Mouse (Mus musculus) thymus, adult 2 months (tissue): ENCODE results near the gene Ankra2. TPM values are rescaled to one million over a fixed set of nuclear protein-coding genes. Genes with fewer than 3 reads are reported as not detected.

Source experiments
- DNase-seq: peaks from one replicate; pipeline ENCODE4 v3.0.0; 2021
- H3K27ac ChIP-seq: fragments of 200-500 bp; 2 replicates; pipeline ENCODE4 v1.5.1; 2012; ENCODE audit warnings: low read length, control low read depth; ENCODE audit not compliant: control insufficient read depth, insufficient read depth
- H3K27me3 ChIP-seq: fragments of 200-500 bp; 2 replicates; pipeline ENCODE4 v1.6.1; 2012; ENCODE audit warnings: mild to moderate bottlenecking, low read length, moderate library complexity, mixed read lengths; ENCODE audit not compliant: control insufficient read depth, insufficient read depth
- H3K36me3 ChIP-seq: fragments of 200-500 bp; 2 replicates; pipeline ENCODE4 v1.6.1; 2012; ENCODE audit warnings: mild to moderate bottlenecking, low read length, moderate library complexity; ENCODE audit not compliant: control insufficient read depth, insufficient read depth
- H3K4me1 ChIP-seq: fragments of 200-500 bp; replicated peaks from 2 replicates; pipeline ENCODE4 v1.6.1; 2012; ENCODE audit warnings: low read length; ENCODE audit not compliant: control insufficient read depth, insufficient read depth
- H3K4me3 ChIP-seq: fragments of 200-500 bp; 2 replicates; pipeline ENCODE4 v1.5.1; 2012; ENCODE audit warnings: mild to moderate bottlenecking, low read length, control low read depth, moderate library complexity; ENCODE audit not compliant: control insufficient read depth, insufficient read depth
- CTCF ChIP-seq: fragments of 200-500 bp; IDR thresholded peaks from 2 replicates; pipeline ENCODE4 v1.5.1; 2012; ENCODE audit warnings: mild to moderate bottlenecking, control low read depth, low read length, moderate library complexity, borderline replicate concordance; ENCODE audit not compliant: control insufficient read depth, poor library complexity, insufficient read depth; ENCODE audit errors: extremely low read depth
- POLR2A ChIP-seq: fragments of 200-500 bp; IDR thresholded peaks from 2 replicates; pipeline ENCODE4 v1.6.1; 2012; ENCODE audit warnings: mild to moderate bottlenecking, low read length, control low read depth, moderate library complexity; ENCODE audit not compliant: control insufficient read depth, poor library complexity, insufficient read depth; ENCODE audit errors: extremely low read depth
- WGBS: fragments of 180-500 bp; shearing (Covaris S2); methylation state at CpG from one replicate; pipeline ENCODE4 v1.1.7; 2018; 5-methylcytosine and 5-hydroxymethylcytosine counted together
- polyA plus RNA-seq: library from polyadenylated mRNA; depleted of rRNA; stranded (reverse); fragments of >200 nt; gene quantifications from 2 replicates; pipeline ENCODE4 v1.2.3, GENCODE M21; 2012

Gene Ankra2
- polyA plus RNA-seq, 1 experiment = 18.9 TPM

DNA sequence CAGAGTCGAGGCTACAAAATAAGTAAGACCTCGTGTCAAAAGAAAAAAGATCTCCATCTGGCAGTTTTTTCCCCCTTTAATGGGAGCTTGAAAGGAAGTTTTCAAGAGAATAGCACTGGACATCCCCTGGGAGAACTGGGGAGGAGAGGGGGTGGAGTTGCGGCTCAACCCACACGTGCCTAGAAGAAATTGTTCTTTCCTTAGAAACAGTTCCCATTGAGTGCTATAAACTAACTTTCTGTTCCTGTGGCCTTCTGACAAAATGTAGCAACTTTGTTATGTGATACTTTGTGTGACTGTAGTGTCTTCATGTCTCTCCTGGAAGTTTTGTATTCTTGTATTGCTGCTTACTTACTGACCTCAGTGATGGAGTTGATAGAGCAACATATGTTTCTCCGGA, 1.2 kb downstream of the Ankra2 start:
- H3K27me3 ChIP-seq = no peaks in the 10 kb centered on the region
- DNase-seq = no peak
- peaks cover 8% of the 10 kb centered on the region; the same call in 1 of the 2 replicates for H3K36me3 ChIP-seq
- 53% methylated on average over 5 of the region's 5 CpGs for WGBS
- TF ChIP-seq POLR2A (no peak), CTCF (no peak)
- peaks cover 7% of the 10 kb centered on the region; the same call in 1 of the 2 replicates for H3K4me1 ChIP-seq
- no peak overlapping the region for H3K27ac ChIP-seq
- no peak overlapping the region for H3K4me3 ChIP-seq

DNA sequence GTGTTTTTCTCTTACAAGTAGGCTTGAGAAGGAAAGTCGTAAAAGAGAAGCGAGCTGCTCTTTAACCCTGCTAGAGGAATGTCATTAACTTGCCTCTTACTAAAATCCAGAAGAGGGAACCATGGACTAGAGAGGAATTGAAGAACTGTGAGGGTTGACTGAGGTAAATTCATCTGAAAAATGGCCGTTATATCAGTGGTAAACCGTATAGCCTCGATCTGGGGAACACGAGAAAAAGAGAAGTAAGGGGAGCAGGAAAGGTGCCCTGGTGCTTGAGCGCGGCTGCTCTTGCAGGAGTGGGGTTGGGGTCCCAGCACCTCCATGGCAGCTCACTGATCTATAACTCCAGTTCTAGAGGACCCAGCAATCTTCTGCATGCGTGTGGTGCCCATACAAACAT, 11.1 kb downstream of the Ankra2 start:
- H3K27me3 ChIP-seq = no peaks in the 10 kb centered on the region
- no peak overlapping the region for H3K27ac ChIP-seq
- no peak overlapping the region for H3K4me3 ChIP-seq
- 87% methylated on average over 9 of the region's 9 CpGs for WGBS
- H3K4me1 ChIP-seq = no peaks in the 10 kb centered on the region
- TF ChIP-seq POLR2A = no peak
- TF ChIP-seq CTCF = no peak
- DNase-seq = no peak
- peaks cover 31% of the 10 kb centered on the region for H3K36me3 ChIP-seq

DNA sequence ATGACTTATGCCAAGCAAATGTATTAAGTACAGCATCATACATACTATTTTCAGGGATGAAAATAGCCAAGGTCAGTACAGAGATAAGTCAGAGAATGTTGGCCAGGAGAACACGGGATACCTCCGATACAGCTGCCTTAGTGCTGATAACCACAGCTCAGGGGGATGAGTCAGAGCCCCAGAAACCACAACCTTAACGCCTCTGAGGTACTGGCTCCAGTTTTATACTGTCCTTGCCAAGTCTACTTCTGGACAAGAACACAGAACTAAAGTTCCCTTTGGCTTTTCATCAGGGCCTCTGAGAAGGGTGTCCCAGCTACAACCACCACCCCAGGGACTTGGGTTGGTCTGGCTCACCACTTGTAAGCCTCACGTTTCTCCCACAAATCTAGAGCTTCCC, 12.8 kb downstream of the Ankra2 start:
- WGBS = 52% methylated on average over 4 of the region's 4 CpGs
- peaks cover 26% of the 10 kb centered on the region for H3K36me3 ChIP-seq
- H3K27me3 ChIP-seq = no peaks in the 10 kb centered on the region
- H3K4me3 ChIP-seq = no peak overlapping the region
- no peaks in the 10 kb centered on the region for H3K4me1 ChIP-seq
- no peak for DNase-seq
- H3K27ac ChIP-seq = no peak overlapping the region
- TF ChIP-seq CTCF (no peak), POLR2A (no peak)

DNA sequence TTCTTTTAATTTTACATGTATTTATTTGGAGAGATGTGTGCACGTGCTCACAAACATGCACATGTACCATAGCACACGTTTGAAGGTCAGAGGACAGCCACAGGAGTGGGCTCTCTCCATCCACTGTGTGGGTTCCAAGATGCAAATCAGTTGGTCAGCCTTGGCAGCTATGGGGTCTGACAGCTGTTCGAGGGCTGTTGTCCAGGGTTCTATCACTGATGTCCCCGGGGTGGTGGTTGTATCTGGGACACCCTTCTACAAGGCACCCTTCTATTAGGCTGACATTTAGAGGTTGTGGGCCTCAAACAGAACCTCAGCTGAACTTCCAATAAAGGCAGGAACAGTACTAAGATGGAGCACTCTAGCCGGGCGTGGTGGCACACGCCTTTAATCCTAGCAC, 13.4 kb downstream of the Ankra2 start:
- Histone ChIP-seq H3K27me3 (no peaks in the 10 kb centered on the region), H3K4me1 (no peaks in the 10 kb centered on the region), H3K36me3 (peaks cover 20% of the 10 kb centered on the region), H3K27ac (no peak overlapping the region), H3K4me3 (no peak overlapping the region)
- TF ChIP-seq CTCF (no peak), POLR2A (no peak)
- 92% methylated on average over 7 of the region's 7 CpGs for WGBS
- no peak for DNase-seq

DNA sequence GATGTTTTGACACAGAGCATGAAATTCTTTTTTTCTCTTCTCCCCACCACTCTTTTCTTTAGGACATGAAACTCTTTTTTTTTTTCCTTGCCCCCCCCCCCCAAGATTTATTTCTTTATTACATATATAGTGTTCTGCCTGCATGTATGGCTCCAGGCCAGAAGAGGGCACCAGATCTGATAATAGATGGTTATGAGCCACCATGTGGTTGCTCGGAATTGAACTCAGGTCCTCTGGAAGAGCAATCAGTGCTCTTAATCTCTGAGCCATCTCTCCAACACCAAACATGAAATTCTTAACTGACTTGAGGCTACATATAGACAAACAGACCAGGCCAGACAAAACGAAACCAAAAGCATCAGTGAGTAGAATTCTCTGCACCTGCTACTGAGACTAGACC, 14.6 kb downstream of the Ankra2 start:
- Histone ChIP-seq H3K4me1 (no peaks in the 10 kb centered on the region), H3K27me3 (no peaks in the 10 kb centered on the region), H3K4me3 (no peak overlapping the region), H3K36me3 (peaks cover 16% of the 10 kb centered on the region; the same call in 1 of the 2 replicates), H3K27ac (no peak overlapping the region)
- WGBS = 88% methylated on average over 2 of the region's 2 CpGs
- TF ChIP-seq CTCF (no peak), POLR2A (no peak)
- DNase-seq = no peak

DNA sequence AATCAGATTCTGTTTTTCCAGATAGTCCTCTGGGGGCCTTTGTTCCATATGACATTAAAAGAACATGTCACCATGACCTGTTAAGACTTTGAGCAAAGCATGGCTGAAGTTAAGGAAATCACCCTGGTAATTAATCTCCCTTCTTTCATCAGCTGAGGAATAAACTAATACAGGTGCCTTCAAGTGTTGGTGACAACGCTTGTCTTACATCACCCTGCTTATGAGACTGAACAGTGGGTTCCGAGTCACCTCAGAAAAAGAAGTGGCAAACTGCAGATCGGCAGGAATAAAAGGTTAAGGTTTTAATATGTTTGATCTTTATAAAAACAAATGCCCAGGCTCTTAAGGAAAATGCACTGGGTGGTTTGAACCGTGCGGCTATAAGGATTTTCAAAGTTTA, 16.8 kb downstream of the Ankra2 start, which contains the start of gene Gm21976:
Gene Gm21976 (plus strand): TSS at position 202 of the 400 bp plus-strand sequence.
- H3K27me3 ChIP-seq = no peaks in the 10 kb centered on the region
- WGBS = 93% methylated on average over 5 of the region's 5 CpGs
- H3K4me1 ChIP-seq = no peaks in the 10 kb centered on the region
- H3K36me3 ChIP-seq = peaks cover 4% of the 10 kb centered on the region; the same call in 1 of the 2 replicates
- no peak within 1 kb of the TSS for H3K27ac ChIP-seq
- no peak within 1 kb of the TSS for H3K4me3 ChIP-seq
- TF ChIP-seq POLR2A (no peak), CTCF (no peak)
- no peak for DNase-seq

DNA sequence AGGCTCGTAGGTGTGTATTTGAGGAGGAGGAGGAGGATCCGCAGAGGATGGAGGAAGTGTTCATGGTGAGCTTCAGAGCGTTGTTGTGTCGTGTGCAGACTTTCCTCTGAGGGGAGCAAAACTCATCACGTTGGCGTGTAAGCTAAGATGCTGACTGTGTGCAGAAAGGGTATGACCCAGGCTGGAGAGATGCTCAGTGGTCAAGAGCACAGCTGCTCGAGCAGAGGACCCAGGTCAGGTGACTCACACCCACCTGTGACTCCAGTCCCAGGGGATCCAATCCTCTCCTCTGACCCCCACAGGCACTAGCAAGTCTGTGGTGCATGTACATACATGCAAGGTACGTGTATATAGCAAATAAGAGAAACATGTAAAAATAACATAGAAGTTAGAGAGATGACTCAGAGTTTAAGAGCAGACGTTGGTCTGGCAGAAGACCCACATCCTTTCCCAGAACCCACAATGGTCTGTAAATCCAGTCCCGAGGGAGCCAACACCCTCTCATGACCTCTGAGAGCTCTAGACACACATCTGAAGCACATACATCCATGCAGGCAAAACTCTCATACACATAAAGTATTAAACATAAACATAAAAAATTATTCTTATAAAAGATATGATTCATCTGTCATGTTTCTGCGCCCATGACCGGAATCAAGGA, 18.2 kb downstream of the Ankra2 start:
- no peak for TF ChIP-seq POLR2A
- TF ChIP-seq CTCF = no peak
- no peak overlapping the region for H3K4me3 ChIP-seq
- DNase-seq = no peak
- no peaks in the 10 kb centered on the region for H3K36me3 ChIP-seq
- H3K4me1 ChIP-seq = no peaks in the 10 kb centered on the region
- no peak overlapping the region for H3K27ac ChIP-seq
- no peaks in the 10 kb centered on the region for H3K27me3 ChIP-seq
- 66% methylated on average over 12 of the region's 12 CpGs for WGBS
